Mouse (Mus musculus) frontal cortex, postnatal 25 days (tissue): ENCODE results near the gene Gm884.
"Not testable (repeated sequence)": the region's sequence is repeated elsewhere in the genome, so short reads cannot be mapped to it uniquely, and the experiment has no call there.

ENCODE experiments used
- DNase-seq, 2 experiments: peaks; one replicate each; pipeline ENCODE4 v3.0.0; 2022; ENCODE audit warnings: low spot score in 2 of 2

The Gm884 gene

DNA sequence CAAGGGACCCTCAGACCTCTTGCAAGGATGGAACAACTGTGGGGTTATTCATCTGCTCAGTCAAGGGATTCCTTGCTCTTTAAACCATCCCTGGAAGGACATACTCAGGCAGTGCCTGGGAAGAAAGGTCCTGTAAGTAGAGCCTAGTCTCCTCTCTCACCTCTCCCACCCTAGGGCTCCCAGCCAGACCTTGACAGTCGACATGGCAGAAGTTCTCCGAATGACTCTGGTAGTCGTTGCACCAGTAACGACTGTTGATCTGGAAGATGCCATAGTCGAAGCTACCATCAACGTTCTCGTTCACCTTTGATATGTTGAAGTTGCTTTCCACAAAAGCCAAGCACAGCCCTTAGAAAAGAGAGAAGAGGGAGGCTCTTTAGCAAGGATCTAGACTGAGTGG lies 13.9 kb upstream of the Gm884 start:
- no peak for DNase-seq

DNA sequence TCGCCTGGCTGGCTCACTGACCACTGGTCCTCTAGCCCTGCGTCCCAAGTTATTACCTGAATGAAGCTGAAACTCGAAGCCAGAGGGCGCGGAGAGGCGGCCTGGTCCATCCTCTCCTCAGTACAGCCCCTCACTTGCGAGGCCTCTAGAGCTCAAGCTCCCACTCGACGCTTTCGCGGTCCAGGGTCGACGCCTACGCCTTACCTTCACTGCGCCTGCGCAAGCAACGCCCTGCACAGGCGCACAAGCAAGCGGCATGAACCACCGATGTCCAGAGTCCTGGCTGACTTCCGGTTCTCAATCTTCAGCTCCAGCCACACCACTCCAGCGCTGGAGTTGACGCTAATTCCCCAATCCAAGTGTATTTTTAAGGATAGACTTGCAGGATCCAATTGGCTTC lies 6.5 kb upstream of the Gm884 start:
- no peak for DNase-seq

DNA sequence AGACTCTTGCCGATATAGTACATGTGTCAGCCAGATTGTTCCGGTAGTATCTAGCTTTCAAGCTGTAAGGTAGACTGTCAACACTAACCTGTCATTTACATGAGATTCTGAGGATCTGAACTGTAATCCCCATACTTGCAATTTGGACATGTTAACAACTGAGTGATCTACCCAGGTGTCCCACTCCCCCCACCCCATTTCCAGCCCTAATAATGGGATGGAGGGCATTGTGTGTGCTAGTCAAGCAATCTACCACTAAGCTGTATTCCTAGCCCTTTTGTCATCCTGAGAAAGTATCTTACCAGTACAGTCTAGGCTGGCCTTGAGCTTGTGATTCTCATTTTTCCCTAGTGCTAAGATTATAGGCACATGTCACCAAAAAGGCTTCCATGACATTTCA lies 10.2 kb downstream of the Gm884 start:
- DNase-seq: no peak

DNA sequence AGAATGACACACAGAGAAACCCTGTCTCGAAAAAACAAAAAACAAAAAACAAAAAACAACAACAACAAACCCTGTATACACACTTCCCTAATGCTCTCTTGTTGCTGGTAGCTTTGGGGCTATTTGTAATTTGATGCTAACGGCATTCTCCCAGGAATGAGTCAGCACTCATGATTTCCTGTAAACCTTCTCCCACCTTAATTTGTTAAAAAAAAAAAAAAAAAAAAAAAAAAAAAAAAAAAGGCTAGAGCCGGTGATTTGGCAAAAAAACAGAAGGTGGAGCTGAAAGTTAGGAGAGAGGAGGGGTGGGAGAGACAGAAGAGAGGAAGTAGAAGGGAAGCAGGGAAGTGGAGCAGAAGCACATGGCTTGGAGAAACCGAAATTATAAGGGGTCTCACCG lies 14.3 kb downstream of the Gm884 start:
- no peak for DNase-seq

DNA sequence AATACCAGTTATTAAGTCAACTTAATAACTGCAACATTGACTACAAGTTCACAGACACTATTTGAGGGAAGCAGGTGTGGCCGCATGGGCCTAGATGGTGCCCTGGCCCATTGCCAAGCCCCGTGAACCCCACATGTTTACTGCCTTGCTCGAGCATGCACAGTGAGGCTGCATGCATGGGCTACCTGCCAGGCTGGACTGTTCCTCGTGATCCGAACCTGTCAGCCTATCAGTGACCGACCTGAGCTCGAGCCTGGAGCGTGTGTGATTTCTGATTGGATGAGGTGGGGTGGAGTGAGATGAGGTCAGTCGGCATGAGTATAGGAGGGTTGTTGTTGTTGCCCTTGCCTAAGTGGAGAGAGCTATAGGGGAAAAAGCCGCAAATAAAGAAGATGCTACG lies 42.6 kb downstream of the Gm884 start:
- no peak for DNase-seq

DNA sequence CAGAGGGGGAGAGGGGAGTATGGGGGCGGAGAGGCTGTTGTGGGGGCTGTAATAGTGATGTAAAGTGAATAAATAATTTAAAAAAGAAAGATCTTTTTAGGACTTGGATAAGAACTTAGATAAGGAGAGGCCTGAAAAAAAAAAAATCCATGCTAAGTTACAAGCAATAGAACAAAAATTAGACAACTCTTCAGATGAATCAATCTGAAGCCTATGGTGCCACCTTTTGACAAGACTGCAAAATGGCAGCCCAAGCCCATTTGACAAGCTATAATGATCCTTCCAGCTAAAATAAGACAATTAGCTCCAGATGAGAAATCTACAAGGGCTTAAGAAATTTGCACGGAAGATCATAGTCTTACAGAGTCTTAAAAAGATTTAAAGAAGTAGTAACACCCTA lies 64.9 kb downstream of the Gm884 start:
- no peak for DNase-seq

DNA sequence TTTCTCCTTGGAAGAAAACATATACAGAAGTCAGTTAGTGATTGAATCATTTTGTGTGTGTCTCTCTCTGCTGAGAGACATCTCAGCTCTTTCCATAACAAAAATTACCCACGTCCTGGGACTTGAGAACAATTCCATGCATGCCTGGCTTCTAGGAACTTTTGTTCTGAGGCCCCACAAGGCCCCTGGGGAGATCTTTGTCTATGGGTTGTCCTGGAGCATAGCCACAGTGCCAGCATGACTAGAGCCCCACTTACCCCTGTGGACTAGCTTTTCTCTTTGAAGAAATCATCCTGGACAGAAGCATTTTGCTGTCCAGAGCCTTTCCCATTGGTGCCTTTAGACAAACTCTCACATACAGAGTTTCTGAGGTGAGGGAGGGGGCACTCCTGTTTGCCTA lies 86.0 kb downstream of the Gm884 start:
- not testable (repeated sequence) for DNase-seq

DNA sequence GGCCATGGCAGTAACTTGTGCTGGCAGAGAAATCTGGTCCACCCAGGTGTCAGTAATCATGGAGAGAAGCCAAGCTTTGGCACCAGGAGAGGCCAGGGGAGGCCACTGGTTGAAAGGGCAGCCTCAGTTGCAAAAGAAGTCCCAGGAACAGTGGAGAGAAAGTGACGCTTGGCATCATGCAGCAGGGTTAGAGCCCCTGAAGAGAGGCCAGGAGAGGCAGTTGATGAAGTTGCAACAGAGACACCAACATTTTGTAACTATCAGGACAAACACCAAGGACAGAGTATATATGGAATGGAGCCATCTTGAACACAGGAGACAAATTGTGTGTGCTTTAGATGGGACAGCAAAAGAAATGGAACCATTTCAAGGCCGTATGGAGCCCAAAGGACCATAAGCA lies 108.8 kb downstream of the Gm884 start:
- DNase-seq: no peak

DNA sequence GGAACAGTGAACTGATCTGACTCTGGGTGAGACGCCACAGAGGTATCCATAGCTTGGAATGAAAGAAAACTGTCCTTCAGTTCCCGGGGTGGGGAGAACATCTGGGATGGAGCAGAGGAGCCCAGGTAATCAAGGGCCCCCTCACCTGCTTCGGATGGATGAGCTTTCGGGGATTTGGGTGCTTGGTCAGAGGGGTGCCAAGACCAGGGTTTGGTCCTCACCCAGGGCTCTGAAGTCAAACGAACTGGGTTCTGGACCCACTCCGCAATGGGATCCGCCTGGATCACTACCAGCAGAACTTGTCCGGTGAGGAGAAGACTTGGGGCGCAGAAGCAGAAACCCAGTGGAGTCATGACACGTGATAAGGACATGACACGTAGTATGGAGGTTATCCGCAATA lies 116.4 kb downstream of the Gm884 start, which contains the start of gene Lrrc37a:
TSS of gene Lrrc37a (minus strand) at position 101 of the 400 bp plus-strand sequence.
- DNase-seq: no peak
